Mouse (Mus musculus) kidney, adult 2 months (tissue): ENCODE measurements around the gene Bmp7.

Source experiments
- CTCF ChIP-seq: fragments of 200-500 bp; conservative IDR thresholded peaks from 2 replicates; pipeline ENCODE4 v1.5.1; 2011; ENCODE audit warnings: low read depth, mild to moderate bottlenecking, control low read depth, low read length, moderate library complexity, mixed read lengths; ENCODE audit not compliant: insufficient read depth, insufficient read length
- POLR2A ChIP-seq: fragments of 200-500 bp; IDR thresholded peaks from one replicate; pipeline ENCODE4 v1.6.1; 2011; ENCODE audit warnings: low read depth, low read length, control low read depth

DNA sequence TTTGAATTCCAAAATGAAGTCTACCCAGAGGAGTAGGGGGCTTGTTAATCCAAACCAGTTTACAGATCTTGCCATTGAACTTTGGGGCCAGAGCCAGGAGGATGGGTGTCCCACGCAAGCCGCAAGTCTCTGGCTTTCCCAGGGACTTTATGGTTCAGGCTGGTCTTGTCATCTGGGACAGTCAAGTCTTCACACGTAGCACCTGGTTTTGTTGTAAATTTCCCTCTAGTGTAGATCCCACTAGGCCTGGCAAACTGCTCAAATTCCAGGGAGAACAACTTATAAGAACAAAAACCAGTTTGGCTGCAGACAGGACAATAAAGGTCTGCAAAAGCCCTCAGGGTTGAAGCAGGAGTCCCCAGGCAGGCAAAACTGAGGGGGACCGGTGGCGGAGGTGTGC lies 3.3 kb downstream of the Bmp7 start:
- TF ChIP-seq POLR2A (no peak), CTCF (no peak)
